ENCODE assay signal across 8 mouse cellular contexts in genomic region chr4:120825577-120826326, GRCm38 (mm10). TPM values are rescaled to one million over a fixed set of nuclear protein-coding genes. Genes with fewer than 3 reads are reported as not detected.
DNase-seq lines count a peak whose midpoint lies in the region; ATAC-seq and TF ChIP-seq lines count a peak whose summit lies in the region.

No protein-coding gene starts in this region.

- peak overlapping the region; percentile 100 for H3K9ac ChIP-seq in embryonic facial prominence, embryonic 13.5 days
- peak overlapping the region; percentile 99 for H3K9ac ChIP-seq in limb, embryonic 12.5 days (replicated peaks)
- H3K9ac ChIP-seq in midbrain, embryonic 15.5 days: peak overlapping the region; percentile 99

- no peaks in the 10 kb centered on the region for H3K27me3 ChIP-seq in embryonic facial prominence, embryonic 13.5 days
- no peaks in the 10 kb centered on the region for H3K27me3 ChIP-seq in kidney, adult 2 months (replicated peaks; ENCODE audit: control insufficient read depth, insufficient read depth, low read length)
- no peaks in the 10 kb centered on the region for H3K27me3 ChIP-seq in limb, embryonic 12.5 days
- H3K27me3 ChIP-seq in midbrain, embryonic 15.5 days (replicated peaks): no peaks in the 10 kb centered on the region
- no peaks in the 10 kb centered on the region for H3K27me3 ChIP-seq in spleen, adult 2 months (ENCODE audit: control insufficient read depth, insufficient read depth, low read length)

- peak; percentile 43 for TF ChIP-seq POLR2A in kidney, adult 2 months (IDR thresholded peaks at IDR 0.05; ENCODE audit: low read depth, low read length)
- TF ChIP-seq POLR2A in spleen, adult 2 months (IDR thresholded peaks at IDR 0.05; ENCODE audit: low read depth, low read length): no peak; the same call in 1 of the 2 replicates

- H3K4me1 ChIP-seq in embryonic facial prominence, embryonic 13.5 days: peaks cover 25% of the 10 kb centered on the region
- H3K4me1 ChIP-seq in kidney, adult 2 months (ENCODE audit: control insufficient read depth, insufficient read depth, low read length): peaks cover 23% of the 10 kb centered on the region
- H3K4me1 ChIP-seq in limb, embryonic 12.5 days (replicated peaks): peaks cover 16% of the 10 kb centered on the region
- H3K4me1 ChIP-seq in midbrain, embryonic 15.5 days: peaks cover 29% of the 10 kb centered on the region
- peaks cover 8% of the 10 kb centered on the region for H3K4me1 ChIP-seq in spleen, adult 2 months (ENCODE audit: control insufficient read depth, insufficient read depth, insufficient read length)

- peak; percentile 93 for ATAC-seq in embryonic facial prominence, embryonic 13.5 days (ENCODE audit: insufficient number of reproducible peaks, insufficient read depth, low FRiP score, low TSS enrichment, low read depth)
- peak; percentile 93 for ATAC-seq in limb, embryonic 12.5 days (ENCODE audit: insufficient number of reproducible peaks, insufficient read depth, low FRiP score, low TSS enrichment, low read depth)
- peak; percentile 97 for ATAC-seq in midbrain, embryonic 15.5 days (replicated peaks)

- H3K4me2 ChIP-seq in embryonic facial prominence, embryonic 13.5 days: peak overlapping the region; percentile 65
- peak overlapping the region; percentile 74 for H3K4me2 ChIP-seq in limb, embryonic 12.5 days
- H3K4me2 ChIP-seq in midbrain, embryonic 15.5 days: peak overlapping the region; percentile 69

- peak; percentile 95 for DNase-seq in 3134 (ENCODE audit: extremely low read depth, insufficient read length, low spot score)
- DNase-seq in adrenal gland, postnatal 36 days: peak; percentile 98 to 99
- peak; percentile 98 for DNase-seq in heart, adult 18-20 months
- peak; percentile 99 for DNase-seq in kidney, adult 2 months
- DNase-seq in spleen, adult 2 months (ENCODE audit: low read depth in 1 of 2, low spot score in 2 of 2): peak; percentile 97

- no peak for TF ChIP-seq CTCF in kidney, adult 2 months (conservative IDR thresholded peaks at IDR 0.05; ENCODE audit: insufficient read depth, insufficient read length, low read depth, low read length)
- no peak for TF ChIP-seq CTCF in spleen, adult 2 months (IDR thresholded peaks at IDR 0.05; ENCODE audit: extremely low read depth, insufficient read depth, insufficient read length, insufficient replicate concordance)

- H3K36me3 ChIP-seq in embryonic facial prominence, embryonic 13.5 days: no peaks in the 10 kb centered on the region
- no peaks in the 10 kb centered on the region for H3K36me3 ChIP-seq in kidney, adult 2 months (ENCODE audit: control insufficient read depth, insufficient read depth, low read length)
- H3K36me3 ChIP-seq in limb, embryonic 12.5 days: peaks cover 4% of the 10 kb centered on the region; the same call in 1 of the 2 replicates
- H3K36me3 ChIP-seq in midbrain, embryonic 15.5 days (replicated peaks): no peaks in the 10 kb centered on the region
- no peaks in the 10 kb centered on the region for H3K36me3 ChIP-seq in spleen, adult 2 months (ENCODE audit: control insufficient read depth, insufficient read depth, low read length)

- peak overlapping the region; percentile 99 for H3K27ac ChIP-seq in embryonic facial prominence, embryonic 13.5 days
- H3K27ac ChIP-seq in kidney, adult 2 months (ENCODE audit: insufficient read depth, low read depth, low read length): peak overlapping the region; percentile 98
- H3K27ac ChIP-seq in limb, embryonic 12.5 days: peak overlapping the region; percentile 100
- H3K27ac ChIP-seq in midbrain, embryonic 15.5 days: peak overlapping the region; percentile 100
- peak overlapping the region; percentile 100 for H3K27ac ChIP-seq in spleen, adult 2 months (ENCODE audit: insufficient read depth, low read length)

- H3K4me3 ChIP-seq in embryonic facial prominence, embryonic 13.5 days: peak overlapping the region; percentile 73
- H3K4me3 ChIP-seq in kidney, adult 2 months (ENCODE audit: insufficient read depth, low read depth, low read length): peak overlapping the region; percentile 90
- H3K4me3 ChIP-seq in limb, embryonic 12.5 days (replicated peaks): peak overlapping the region; percentile 71
- peak overlapping the region; percentile 81 for H3K4me3 ChIP-seq in midbrain, embryonic 15.5 days
- H3K4me3 ChIP-seq in spleen, adult 2 months (ENCODE audit: extremely low read depth, insufficient read depth, insufficient read length): peak overlapping the region; percentile 97

- H3K9me3 ChIP-seq in embryonic facial prominence, embryonic 13.5 days: no peaks in the 10 kb centered on the region
- no peaks in the 10 kb centered on the region for H3K9me3 ChIP-seq in limb, embryonic 12.5 days
- H3K9me3 ChIP-seq in midbrain, embryonic 15.5 days: no peaks in the 10 kb centered on the region

- WGBS in embryonic facial prominence, embryonic 13.5 days: under 1% methylated on average over 47 of the region's 55 CpGs
- WGBS in kidney, adult 2 months: 0% methylated on average over 54 of the region's 55 CpGs
- WGBS in limb, embryonic 12.5 days: under 1% methylated on average over 53 of the region's 55 CpGs
- WGBS in midbrain, embryonic 15.5 days: under 1% methylated on average over 55 of the region's 55 CpGs
- WGBS in spleen, adult 2 months: under 1% methylated on average over 52 of the region's 55 CpGs

RNA-seq across cellular contexts. Expression of gene Nfyc, which starts 5.6 kb away (rescaled TPM):
- 10 to 100 TPM; 46.6 to 50.0 TPM for total RNA-seq in adrenal gland, postnatal 36 days (2021)
- 99.4 and 106 TPM in 2 replicates for polyA plus RNA-seq in embryonic facial prominence, embryonic 13.5 days (2015; fragmentation: Nextera tagmentation; extraction: Ambion mirVana)
- 10 to 100 TPM; 39.5 to 42.6 TPM for total RNA-seq in heart, adult 18-20 months (2021)
- polyA plus RNA-seq in kidney, adult 2 months (2012; rRNA removed): 218 and 287 TPM in 2 replicates
- polyA plus RNA-seq in limb, embryonic 12.5 days (2016; fragmentation: Nextera tagmentation; extraction: Ambion mirVana): 117 and 118 TPM in 2 replicates
- 79.2 and 81.6 TPM in 2 replicates for polyA plus RNA-seq in midbrain, embryonic 15.5 days (2015; fragmentation: Nextera tagmentation; extraction: Ambion mirVana)
- polyA plus RNA-seq in spleen, adult 2 months (2012; rRNA removed): 105 and 161 TPM in 2 replicates

RNA-seq across cellular contexts. Expression of gene Rims3, which starts 28.9 kb away (rescaled TPM):
- 1 to 10 TPM; 5.5 to 6.2 TPM for total RNA-seq in adrenal gland, postnatal 36 days (2021)
- 0.87 and 1.2 TPM in 2 replicates for polyA plus RNA-seq in embryonic facial prominence, embryonic 13.5 days (2015; fragmentation: Nextera tagmentation; extraction: Ambion mirVana)
- under 1 TPM in 1 of 2 experiments, not detected in 1; 0.05 TPM for total RNA-seq in heart, adult 18-20 months (2021)
- 0.27 and 0.39 TPM in 2 replicates for polyA plus RNA-seq in kidney, adult 2 months (2012; rRNA removed)
- 0.35 and 0.98 TPM in 2 replicates for polyA plus RNA-seq in limb, embryonic 12.5 days (2016; fragmentation: Nextera tagmentation; extraction: Ambion mirVana)
- polyA plus RNA-seq in midbrain, embryonic 15.5 days (2015; fragmentation: Nextera tagmentation; extraction: Ambion mirVana): 25.4 and 27.0 TPM in 2 replicates
- 6.2 and 8.7 TPM in 2 replicates for polyA plus RNA-seq in spleen, adult 2 months (2012; rRNA removed)

Comparison
In these comparisons a context has a peak if more than half of its experiments do, and no peak if none do; other contexts are left out.
1. Peak in every context shown above with its lines: DNase-seq, ATAC-seq, H3K4me3 ChIP-seq and H3K27ac ChIP-seq.